Mouse (Mus musculus) thymus, adult 2 months (tissue): ENCODE measurements around the gene Zfp503. TPM values are rescaled to one million over a fixed set of nuclear protein-coding genes. Genes with fewer than 3 reads are reported as not detected.

Experiments used
- DNase-seq: peaks from one replicate; pipeline ENCODE4 v3.0.0; 2021
- H3K27ac ChIP-seq: fragments of 200-500 bp; 2 replicates; pipeline ENCODE4 v1.5.1; 2012; ENCODE audit warnings: low read length, control low read depth; ENCODE audit not compliant: control insufficient read depth, insufficient read depth
- H3K27me3 ChIP-seq: fragments of 200-500 bp; 2 replicates; pipeline ENCODE4 v1.6.1; 2012; ENCODE audit warnings: mild to moderate bottlenecking, low read length, moderate library complexity, mixed read lengths; ENCODE audit not compliant: control insufficient read depth, insufficient read depth
- H3K36me3 ChIP-seq: fragments of 200-500 bp; 2 replicates; pipeline ENCODE4 v1.6.1; 2012; ENCODE audit warnings: mild to moderate bottlenecking, low read length, moderate library complexity; ENCODE audit not compliant: control insufficient read depth, insufficient read depth
- H3K4me1 ChIP-seq: fragments of 200-500 bp; replicated peaks from 2 replicates; pipeline ENCODE4 v1.6.1; 2012; ENCODE audit warnings: low read length; ENCODE audit not compliant: control insufficient read depth, insufficient read depth
- H3K4me3 ChIP-seq: fragments of 200-500 bp; 2 replicates; pipeline ENCODE4 v1.5.1; 2012; ENCODE audit warnings: mild to moderate bottlenecking, low read length, control low read depth, moderate library complexity; ENCODE audit not compliant: control insufficient read depth, insufficient read depth
- CTCF ChIP-seq: fragments of 200-500 bp; IDR thresholded peaks from 2 replicates; pipeline ENCODE4 v1.5.1; 2012; ENCODE audit warnings: mild to moderate bottlenecking, control low read depth, low read length, moderate library complexity, borderline replicate concordance; ENCODE audit not compliant: control insufficient read depth, poor library complexity, insufficient read depth; ENCODE audit errors: extremely low read depth
- POLR2A ChIP-seq: fragments of 200-500 bp; IDR thresholded peaks from 2 replicates; pipeline ENCODE4 v1.6.1; 2012; ENCODE audit warnings: mild to moderate bottlenecking, low read length, control low read depth, moderate library complexity; ENCODE audit not compliant: control insufficient read depth, poor library complexity, insufficient read depth; ENCODE audit errors: extremely low read depth
- WGBS: fragments of 180-500 bp; shearing (Covaris S2); methylation state at CpG from one replicate; pipeline ENCODE4 v1.1.7; 2018; 5-methylcytosine and 5-hydroxymethylcytosine counted together
- polyA plus RNA-seq: library from polyadenylated mRNA; depleted of rRNA; stranded (reverse); fragments of >200 nt; gene quantifications from 2 replicates; pipeline ENCODE4 v1.2.3, GENCODE M21; 2012; rRNA removed

Zfp503 gene
- polyA plus RNA-seq = 8.1 and 8.4 TPM in 2 replicates

DNA sequence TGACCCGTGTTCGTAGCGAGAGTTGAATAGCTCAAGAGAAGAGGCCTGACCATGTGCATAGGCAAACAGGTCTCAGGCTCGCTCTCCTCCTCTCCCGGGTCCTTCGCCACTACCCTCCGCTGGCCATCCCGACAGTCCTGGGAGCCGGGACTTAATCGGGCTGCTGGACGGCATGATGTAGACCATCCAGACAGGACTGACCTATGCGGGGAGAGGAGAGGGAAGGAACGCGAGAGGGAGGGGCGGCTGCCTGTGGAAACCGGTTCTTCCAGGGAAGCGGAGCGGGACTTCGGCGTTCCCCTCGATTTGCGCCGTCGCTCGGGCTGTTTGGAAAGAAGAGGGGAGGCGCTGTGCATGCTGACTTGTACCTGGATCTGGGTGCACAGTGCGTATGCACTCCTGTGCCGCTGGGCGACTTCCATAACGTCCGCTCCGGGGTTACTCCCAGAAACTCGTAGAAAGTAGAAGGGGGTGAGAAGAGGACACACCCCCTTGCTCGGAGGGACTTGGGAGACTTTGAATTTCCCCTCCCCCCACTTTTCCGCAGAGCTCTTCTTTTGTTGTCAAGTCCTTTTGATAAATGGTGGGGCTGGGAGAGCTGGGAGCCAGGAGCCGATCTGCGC is at the start of gene Zfp503:
Zfp503 (minus strand) TSS at position 311 of the 623 bp plus-strand sequence.
- peaks cover 40% of the 10 kb centered on the region for H3K27me3 ChIP-seq
- H3K4me1 ChIP-seq = peaks cover 20% of the 10 kb centered on the region
- WGBS = 4% methylated on average over 37 of the region's 37 CpGs
- H3K4me3 ChIP-seq = peak within 1 kb of the TSS; percentile 1; the same call in 1 of the 2 replicates
- no peak within 1 kb of the TSS; the same call in 1 of the 2 replicates for H3K27ac ChIP-seq
- TF ChIP-seq CTCF (no peak), POLR2A (no peak)
- DNase-seq = no peak
- no peaks in the 10 kb centered on the region for H3K36me3 ChIP-seq

DNA sequence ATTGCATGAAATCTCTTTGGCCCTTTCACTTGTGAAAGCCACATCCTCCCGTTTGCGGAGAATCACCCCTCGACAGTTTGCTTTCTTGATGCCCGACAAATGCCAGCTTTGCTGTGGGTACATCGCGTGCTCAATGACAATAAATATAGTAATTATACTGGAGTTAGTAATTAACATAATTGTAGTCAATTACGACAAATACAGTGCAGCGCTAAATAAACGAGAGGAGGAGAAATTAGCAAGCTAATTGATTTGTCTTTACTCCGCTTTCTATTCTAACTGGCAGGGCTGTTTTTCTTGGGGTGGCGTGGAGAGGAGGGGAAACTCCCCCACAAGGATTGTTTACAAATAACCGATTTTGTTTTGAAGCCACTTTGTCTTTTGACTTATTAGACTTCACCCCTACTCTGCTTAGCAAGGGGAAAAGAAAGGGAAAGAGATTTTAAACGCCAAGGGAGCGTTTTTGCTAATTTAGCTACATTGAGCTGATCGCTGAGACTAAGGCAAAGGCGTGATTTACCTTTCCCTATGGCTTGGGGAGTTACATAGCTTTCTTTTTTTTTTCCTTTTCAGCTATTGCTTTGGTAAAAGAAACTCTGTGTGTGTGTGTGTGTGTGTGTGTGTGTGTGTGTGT is 48.2 kb upstream of the Zfp503 start:
- Histone ChIP-seq H3K36me3 (no peaks in the 10 kb centered on the region), H3K4me3 (no peak overlapping the region), H3K27ac (no peak overlapping the region), H3K4me1 (no peaks in the 10 kb centered on the region), H3K27me3 (no peaks in the 10 kb centered on the region)
- no peak for TF ChIP-seq POLR2A
- no peak for TF ChIP-seq CTCF
- DNase-seq = no peak
- WGBS = 92% methylated on average over 16 of the region's 16 CpGs

DNA sequence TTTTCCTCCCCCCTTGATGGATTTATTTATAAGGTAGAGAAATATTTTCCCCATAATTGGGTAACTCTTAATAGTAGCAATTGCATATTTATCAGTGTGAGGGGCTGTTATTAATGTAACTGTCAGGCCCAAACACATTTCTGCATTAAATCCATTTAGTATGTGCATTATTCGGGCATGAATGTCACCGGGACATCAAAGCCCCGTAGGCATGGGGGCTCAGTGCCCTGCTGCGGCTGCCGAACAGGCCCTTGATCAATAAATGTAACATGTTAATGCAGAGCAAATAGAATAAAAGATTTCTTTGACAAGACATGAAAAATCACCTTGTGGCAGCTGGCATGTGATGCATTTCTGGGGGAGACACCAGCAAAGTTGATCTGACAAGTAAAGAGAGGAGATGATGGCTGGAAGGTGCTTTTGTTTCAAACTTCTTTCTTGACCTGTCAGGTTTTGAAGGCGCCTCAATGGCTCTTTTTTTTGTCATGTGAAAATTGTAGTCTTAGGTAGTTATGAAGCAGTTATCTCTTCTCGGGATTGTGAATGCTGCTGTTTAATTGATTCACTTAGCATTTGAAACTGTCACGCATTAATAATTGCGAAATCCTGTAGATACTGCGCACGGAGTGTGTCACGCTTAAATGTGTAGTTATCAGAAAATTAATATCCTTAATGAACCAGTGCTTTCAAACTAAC is 47.5 kb upstream of the Zfp503 start:
- Histone ChIP-seq H3K27ac (no peak overlapping the region), H3K27me3 (no peaks in the 10 kb centered on the region), H3K4me3 (no peak overlapping the region), H3K4me1 (no peaks in the 10 kb centered on the region), H3K36me3 (no peaks in the 10 kb centered on the region)
- TF ChIP-seq POLR2A = no peak
- no peak for TF ChIP-seq CTCF
- DNase-seq = no peak
- 98% methylated on average over 12 of the region's 12 CpGs for WGBS

DNA sequence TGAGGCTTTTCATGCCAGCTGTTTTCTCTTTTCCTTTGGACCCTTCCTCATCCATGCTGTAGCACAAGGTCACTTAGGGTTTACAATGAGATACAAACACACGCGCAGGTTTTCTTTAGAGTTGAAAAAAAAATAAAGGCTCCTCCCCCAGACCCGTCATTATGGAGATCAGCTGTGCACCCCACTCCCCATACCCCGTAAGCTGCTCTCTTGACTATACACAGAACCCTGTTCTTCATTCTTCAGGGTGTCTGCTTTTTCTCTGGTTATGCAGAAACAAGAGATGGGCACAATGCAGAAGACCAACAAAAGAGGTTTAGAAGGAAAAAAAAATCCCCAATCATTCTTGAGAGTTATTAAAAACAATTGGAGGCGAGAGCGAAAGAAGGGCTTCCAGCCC is 46.9 kb upstream of the Zfp503 start:
- 95% methylated on average over 6 of the region's 6 CpGs for WGBS
- no peak for DNase-seq
- TF ChIP-seq CTCF (no peak), POLR2A (no peak)
- Histone ChIP-seq H3K27me3 (no peaks in the 10 kb centered on the region), H3K4me3 (no peak overlapping the region), H3K36me3 (no peaks in the 10 kb centered on the region), H3K4me1 (no peaks in the 10 kb centered on the region), H3K27ac (no peak overlapping the region)

DNA sequence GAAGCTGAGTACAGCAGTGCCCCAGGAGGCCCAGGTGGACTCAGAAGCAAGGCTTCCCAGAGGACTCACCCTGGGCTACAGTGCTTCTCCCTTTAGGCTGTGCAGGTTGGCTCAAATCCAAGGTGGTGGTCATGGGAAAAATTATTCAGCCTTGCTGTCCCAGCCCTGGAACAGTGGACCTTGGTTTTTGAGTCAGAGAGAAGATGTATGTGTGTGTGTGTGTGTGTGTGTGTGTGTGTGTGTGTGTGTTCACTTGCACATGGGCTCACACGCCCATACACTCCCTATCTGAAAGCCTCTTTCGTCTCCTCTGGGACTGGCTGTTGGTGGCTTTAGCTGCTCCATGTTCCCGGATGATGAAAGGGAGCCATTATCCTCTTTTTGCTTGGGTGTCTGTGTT is 46.5 kb upstream of the Zfp503 start:
- Histone ChIP-seq H3K36me3 (no peaks in the 10 kb centered on the region), H3K4me1 (no peaks in the 10 kb centered on the region), H3K27ac (no peak overlapping the region), H3K4me3 (no peak overlapping the region), H3K27me3 (no peaks in the 10 kb centered on the region)
- TF ChIP-seq POLR2A = no peak
- TF ChIP-seq CTCF = no peak
- DNase-seq = no peak
- WGBS = 91% methylated on average over 3 of the region's 3 CpGs

DNA sequence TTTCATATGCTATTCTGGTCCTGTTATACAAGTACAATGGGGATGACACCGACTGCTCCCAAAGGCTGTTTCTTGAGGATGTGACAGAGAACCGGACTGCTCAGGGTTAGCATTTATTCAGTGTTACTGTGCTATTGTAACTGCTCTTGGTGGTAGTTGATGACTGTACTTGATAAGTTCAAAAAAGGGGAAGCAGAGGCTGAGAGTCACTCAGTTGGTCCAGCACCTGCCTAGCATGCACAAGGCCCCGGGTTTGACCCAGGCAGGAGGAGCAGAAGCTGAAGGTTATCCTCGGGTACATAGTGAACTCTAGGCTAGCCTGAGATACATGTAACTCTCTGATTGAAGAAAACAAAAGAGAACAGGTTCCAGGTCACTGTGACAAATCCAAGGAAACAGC is 34.1 kb upstream of the Zfp503 start:
- Histone ChIP-seq H3K27ac (no peak overlapping the region), H3K36me3 (no peaks in the 10 kb centered on the region), H3K4me1 (peaks cover 9% of the 10 kb centered on the region), H3K27me3 (no peaks in the 10 kb centered on the region), H3K4me3 (no peak overlapping the region)
- no peak for DNase-seq
- WGBS = 26% methylated on average over 4 of the region's 4 CpGs
- TF ChIP-seq CTCF (no peak), POLR2A (no peak)

DNA sequence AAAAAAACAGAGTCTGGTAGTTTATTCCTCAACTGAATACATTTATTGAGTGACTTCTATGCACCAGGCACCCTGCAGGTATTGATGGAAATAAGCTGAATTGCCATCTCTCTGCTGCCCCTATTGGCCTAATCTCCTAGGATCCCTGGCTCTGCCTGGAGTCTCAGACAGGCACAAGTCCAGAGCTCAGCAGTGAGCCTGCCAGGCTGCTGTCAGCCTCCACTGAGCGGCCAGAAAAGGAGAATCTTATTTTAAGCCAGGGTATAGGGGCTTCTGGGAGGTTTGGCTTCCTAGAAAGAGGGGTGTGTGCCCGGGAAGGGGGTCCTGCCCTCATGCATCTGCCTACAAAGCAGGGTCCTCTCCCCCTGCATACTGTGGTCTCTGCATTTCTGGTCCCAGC is 31.5 kb upstream of the Zfp503 start:
- Histone ChIP-seq H3K4me1 (peaks cover 9% of the 10 kb centered on the region), H3K4me3 (no peak overlapping the region), H3K27me3 (no peaks in the 10 kb centered on the region), H3K36me3 (no peaks in the 10 kb centered on the region), H3K27ac (no peak overlapping the region)
- TF ChIP-seq POLR2A (no peak), CTCF (no peak)
- WGBS = 77% methylated on average over 2 of the region's 2 CpGs
- no peak for DNase-seq
